Mouse (Mus musculus) heart, postnatal 10 days (tissue): ENCODE results near the gene Herpud1. TPM values are rescaled to one million over a fixed set of nuclear protein-coding genes. Genes with fewer than 3 reads are reported as not detected.

Experiments used
- DNase-seq, 2 experiments: peaks; one replicate each; pipeline ENCODE4 v3.0.0; 2021
- intact Hi-C: fragments of 180-260 bp; cut with DNase I; formaldehyde crosslinking; loops from one replicate; pipeline ENCODE4 v1.15.1; 2025
- total RNA-seq, 2 experiments: library from RNA; stranded (reverse); gene quantifications; 2 replicates each; pipeline ENCODE4 v1.2.3; 2021

Herpud1 gene
- total RNA-seq, 2 experiments from 2014 or later, result 80.4 to 138 TPM

- DNase-seq, result no peak
- intact Hi-C loops, result no loop called here
These were observed 53.5 kb downstream of the Herpud1 start for GRCm38 (mm10) chr8:94439691-94440090.

GRCm38 (mm10) chr8:94440389-94440788 is 54.2 kb downstream of the Herpud1 start:
- intact Hi-C loops, result no loop called here
- DNase-seq, result no peak

DNA sequence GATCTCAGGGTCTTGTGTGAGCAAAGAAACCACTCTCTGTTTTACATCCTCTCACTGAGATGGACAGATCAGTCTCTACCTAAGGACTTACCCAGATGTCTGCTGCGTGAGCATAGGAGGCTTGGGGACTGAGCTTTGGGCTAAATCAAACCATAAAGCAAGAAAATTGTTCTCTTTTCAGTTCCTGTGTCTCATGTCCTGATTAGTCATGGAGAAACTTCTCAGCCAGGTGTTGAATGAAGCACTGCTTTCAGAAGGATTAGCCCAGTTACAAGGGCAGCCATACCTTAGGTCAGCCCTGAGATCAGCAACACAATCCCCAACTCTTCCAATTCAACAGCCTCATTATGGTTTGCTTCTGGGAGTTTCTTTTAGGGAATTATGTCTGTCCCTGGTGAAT is 55.4 kb downstream of the Herpud1 start:
- intact Hi-C loops, result no loop called here
- DNase-seq, result no peak

GRCm38 (mm10) chr8:94443153-94443552 is 56.9 kb downstream of the Herpud1 start:
- intact Hi-C loops, result no loop called here
- no peak for DNase-seq

- no peak for DNase-seq
- intact Hi-C loops, result no loop called here
These were observed 58.2 kb downstream of the Herpud1 start for GRCm38 (mm10) chr8:94444480-94444879.

Other genes with a start within 250 kb of the Herpud1 start
- not detected for gene Mt4, start 249.2 kb upstream of the Herpud1 start, total RNA-seq
- 10 to 100 TPM; 12.5 to 14.5 TPM for gene Mt3, start 233.8 kb upstream of the Herpud1 start, total RNA-seq
- gene Mt2, start 213.8 kb upstream of the Herpud1 start, total RNA-seq, result 10 to 100 TPM in 1 of 2 experiments, 1 to 10 TPM in 1; 9.4 to 87.4 TPM
- gene Mt1, start 207.4 kb upstream of the Herpud1 start, total RNA-seq, result 100 to 1,000 TPM; 104 to 394 TPM
- gene Nup93, start 171.9 kb upstream of the Herpud1 start, total RNA-seq, result 10 to 100 TPM; 27.6 to 28.3 TPM
- under 1 TPM in 1 of 2 experiments, not detected in 1; 0.38 TPM for gene Slc12a3, start 57.2 kb upstream of the Herpud1 start, total RNA-seq
- gene Nlrc5, start 47.9 kb downstream of the Herpud1 start, total RNA-seq, result 1 to 10 TPM in 1 of 2 experiments, under 1 TPM in 1; 0.84 to 1.0 TPM
- 1 to 10 TPM; 6.3 to 7.0 TPM for gene Cpne2, start 146.6 kb downstream of the Herpud1 start, total RNA-seq
- gene Rspry1, start 215.5 kb downstream of the Herpud1 start, total RNA-seq, result 10 to 100 TPM; 14.5 to 16.1 TPM
- gene Fam192a, start 215.6 kb downstream of the Herpud1 start, total RNA-seq, result 10 to 100 TPM; 20.9 to 27.0 TPM